Mouse (Mus musculus) E14TG2a.4 (cell line): ENCODE measurements around the gene Ksr1.

Experiments used
- CTCF ChIP-seq: conservative IDR thresholded peaks from 2 replicates; pipeline ENCODE4 v1.5.1; 2014; ENCODE audit warnings: low read length
- NANOG ChIP-seq: IDR thresholded peaks from 2 replicates; pipeline ENCODE4 v1.6.1; 2014; ENCODE audit warnings: borderline replicate concordance, low read length, mixed read lengths

- TF ChIP-seq CTCF (no peak), NANOG (no peak)
Observed at GRCm38 (mm10) chr11:79016236-79016635, 130.0 kb downstream of the Ksr1 start.
